Mouse (Mus musculus): Measurements from ENCODE around the gene Nt5c1b.

Gene Nt5c1b

GRCm38 (mm10) chr12:10369673-10370072 is at the start of gene Nt5c1b:
Gene Nt5c1b (plus strand): TSS chr12:10369973.
- no peak for DNase-seq

GRCm38 (mm10) chr12:10327651-10328050 is 42.1 kb upstream of the Nt5c1b start:
- DNase-seq, result no peak

- no peak for DNase-seq
Measured at GRCm38 (mm10) chr12:10329460-10329859, 40.3 kb upstream of the Nt5c1b start.

- no peak for DNase-seq
Measured at GRCm38 (mm10) chr12:10340604-10341003, 29.2 kb upstream of the Nt5c1b start.

GRCm38 (mm10) chr12:10350706-10351105 is 19.1 kb upstream of the Nt5c1b start:
- DNase-seq, result peak; percentile 27

- DNase-seq, result no peak
Measured at GRCm38 (mm10) chr12:10357756-10358155, 12.0 kb upstream of the Nt5c1b start.

- peak; percentile 97 for DNase-seq
Measured at GRCm38 (mm10) chr12:10390671-10391441, 21.1 kb downstream of the Nt5c1b start, which contains the start of gene Rdh14. Gene Rdh14 (plus strand): TSS chr12:10390772.

GRCm38 (mm10) chr12:10400788-10401187 is 31.0 kb downstream of the Nt5c1b start:
- DNase-seq, result no peak

- DNase-seq, result peak; percentile 22
Measured at GRCm38 (mm10) chr12:10402421-10403115, 32.8 kb downstream of the Nt5c1b start.

- no peak for DNase-seq
Measured at GRCm38 (mm10) chr12:10410511-10411179, 40.9 kb downstream of the Nt5c1b start.

- no peak for DNase-seq
Measured at GRCm38 (mm10) chr12:10411453-10411852, 41.7 kb downstream of the Nt5c1b start.

- DNase-seq, result no peak
Measured at GRCm38 (mm10) chr12:10422347-10422746, 52.6 kb downstream of the Nt5c1b start.

- no peak for DNase-seq
Measured at GRCm38 (mm10) chr12:10425982-10426863, 56.5 kb downstream of the Nt5c1b start.

GRCm38 (mm10) chr12:10430999-10431398 is 61.2 kb downstream of the Nt5c1b start:
- DNase-seq, result no peak

- peak; percentile 91 for DNase-seq
Measured at GRCm38 (mm10) chr12:10438054-10439001, 68.6 kb downstream of the Nt5c1b start.
